Mouse (Mus musculus) liver, embryonic 16.5 days (tissue): ENCODE measurements around the gene Atp6v0a4. TPM values are rescaled to one million over a fixed set of nuclear protein-coding genes. Genes with fewer than 3 reads are reported as not detected.

ENCODE experiments used
- ATAC-seq: fragments of 200-750 bp; cut with Nextera tagmentation; 2 replicates; pipeline ENCODE4 v1.8.0; 2017; ENCODE audit warnings: low read depth, mild to moderate bottlenecking, moderate number of reproducible peaks, moderate library complexity
- H3K27ac ChIP-seq: fragments of 300-500 bp; sonication (generic); 2 replicates; pipeline ENCODE4 v1.5.1; 2014; ENCODE audit warnings: mild to moderate bottlenecking, low read length
- H3K27me3 ChIP-seq: fragments of 300-500 bp; sonication (generic); 2 replicates; pipeline ENCODE4 v1.6.1; 2014; ENCODE audit warnings: low read depth, low read length, mixed read lengths; ENCODE audit not compliant: control insufficient read depth, insufficient read depth
- H3K36me3 ChIP-seq: fragments of 300-500 bp; sonication (generic); 2 replicates; pipeline ENCODE4 v1.6.1; 2014; ENCODE audit warnings: mild to moderate bottlenecking; ENCODE audit not compliant: control insufficient read depth, insufficient read depth
- H3K4me1 ChIP-seq: fragments of 300-500 bp; sonication (generic); 2 replicates; pipeline ENCODE4 v1.6.1; 2014; ENCODE audit warnings: low read depth, low read length, mixed read lengths; ENCODE audit not compliant: control insufficient read depth
- H3K4me2 ChIP-seq: fragments of 300-500 bp; sonication (generic); 2 replicates; pipeline ENCODE4 v1.6.1; 2014; ENCODE audit warnings: low read depth, low read length, mixed read lengths
- H3K4me3 ChIP-seq: fragments of 300-500 bp; sonication (generic); 2 replicates; pipeline ENCODE4 v1.5.1; 2014; ENCODE audit warnings: low read depth, mild to moderate bottlenecking, low read length
- H3K9ac ChIP-seq: fragments of 300-500 bp; sonication (generic); 2 replicates; pipeline ENCODE4 v1.6.1; 2014; ENCODE audit warnings: low read depth, low read length
- H3K9me3 ChIP-seq: fragments of 300-500 bp; sonication (generic); replicated peaks from 2 replicates; pipeline ENCODE4 v1.6.1; 2016; ENCODE audit warnings: low read length; ENCODE audit not compliant: control insufficient read depth
- WGBS: fragments of 180-500 bp; shearing (Covaris S2); extraction: QIAGEN DNeasy Blood & Tissue Kit; methylation state at CpG from one replicate; pipeline ENCODE4 v1.1.7; 2014; ENCODE audit not compliant: insufficient replicate concordance; 5-methylcytosine and 5-hydroxymethylcytosine counted together
- polyA plus RNA-seq: library from polyadenylated mRNA; unstranded; fragments of >200 nt; fragmentation: Nextera tagmentation; extraction: Ambion mirVana; gene quantifications from 2 replicates; pipeline ENCODE4 v1.2.1, GENCODE M21; 2015

Gene Atp6v0a4
- polyA plus RNA-seq: 0.13 and 0.67 TPM in 2 replicates

DNA sequence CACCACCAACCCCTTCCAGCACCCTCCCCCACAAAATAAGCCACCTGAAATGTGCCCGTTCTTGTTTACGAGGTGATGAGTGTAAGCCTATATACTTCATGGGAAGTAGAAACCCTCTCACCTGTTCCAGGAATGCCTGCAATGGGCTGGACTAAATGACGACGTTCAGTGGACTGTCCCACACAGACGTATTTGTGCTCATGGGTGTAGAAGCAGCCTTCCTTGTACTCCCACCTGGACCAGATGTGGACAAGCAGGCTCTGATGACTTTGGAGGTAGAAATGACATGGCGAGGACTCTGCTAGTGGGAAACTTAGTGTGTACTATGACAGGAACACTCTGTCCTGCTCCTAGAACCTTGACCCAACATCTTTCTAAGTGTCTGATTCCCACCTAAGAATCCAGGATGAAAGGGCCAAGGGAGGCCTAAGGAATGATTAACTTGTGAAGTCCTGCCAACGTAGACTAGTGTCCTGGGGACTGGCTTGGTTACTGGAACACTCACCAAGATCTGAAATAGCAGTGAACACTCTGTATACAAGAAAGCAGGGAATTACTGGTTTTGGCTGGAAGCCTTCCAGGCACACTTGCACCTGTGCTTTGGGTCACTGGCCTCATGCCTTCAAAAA, at the start of gene Atp6v0a4:
TSS of gene Atp6v0a4 (minus strand) at position 380 of the 629 bp plus-strand sequence.
- H3K36me3 ChIP-seq: no peaks in the 10 kb centered on the region
- no peak within 1 kb of the TSS for H3K4me3 ChIP-seq
- no peak for ATAC-seq
- 69% methylated on average over 7 of the region's 7 CpGs for WGBS
- peaks cover 4% of the 10 kb centered on the region; the same call in 1 of the 2 replicates for H3K4me1 ChIP-seq
- no peaks in the 10 kb centered on the region for H3K27me3 ChIP-seq
- no peak within 1 kb of the TSS for H3K27ac ChIP-seq
- H3K9me3 ChIP-seq: no peaks in the 10 kb centered on the region
- no peak within 1 kb of the TSS for H3K4me2 ChIP-seq
- no peak within 1 kb of the TSS for H3K9ac ChIP-seq

DNA sequence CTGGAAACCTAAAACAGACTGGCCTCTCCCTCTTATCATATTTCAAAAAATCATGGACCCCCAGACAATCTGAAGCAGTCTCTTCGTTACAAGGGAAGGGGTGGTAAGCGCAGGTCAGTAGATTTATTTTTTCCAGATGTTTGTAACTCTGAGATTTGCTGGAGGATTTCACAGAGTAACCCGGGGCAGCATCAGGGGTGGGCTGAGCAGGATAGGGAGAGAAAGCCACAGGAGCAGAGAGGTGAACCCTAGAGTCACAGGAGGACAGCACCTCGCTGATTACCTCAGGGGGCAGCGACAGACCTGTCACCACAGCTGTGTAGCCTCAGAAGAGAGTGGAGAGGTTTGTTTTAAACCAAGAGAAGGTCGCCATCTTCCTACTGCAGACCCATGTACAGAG, 41.0 kb upstream of the Atp6v0a4 start:
- Histone ChIP-seq H3K36me3 (no peaks in the 10 kb centered on the region), H3K4me3 (no peak overlapping the region), H3K9ac (no peak overlapping the region), H3K27me3 (no peaks in the 10 kb centered on the region), H3K27ac (no peak overlapping the region), H3K4me2 (no peak overlapping the region), H3K4me1 (no peaks in the 10 kb centered on the region), H3K9me3 (no peaks in the 10 kb centered on the region)
- WGBS: 69% methylated on average over 6 of the region's 6 CpGs
- no peak for ATAC-seq

- Histone ChIP-seq H3K27me3 (no peaks in the 10 kb centered on the region), H3K4me3 (no peak overlapping the region), H3K9ac (no peak overlapping the region), H3K9me3 (no peaks in the 10 kb centered on the region), H3K4me2 (no peak overlapping the region), H3K4me1 (no peaks in the 10 kb centered on the region), H3K36me3 (no peaks in the 10 kb centered on the region), H3K27ac (no peak overlapping the region)
- no peak for ATAC-seq
- 68% methylated on average over 6 of the region's 6 CpGs for WGBS
These were observed 40.3 kb upstream of the Atp6v0a4 start for GRCm38 (mm10) chr6:38164705-38165104.

DNA sequence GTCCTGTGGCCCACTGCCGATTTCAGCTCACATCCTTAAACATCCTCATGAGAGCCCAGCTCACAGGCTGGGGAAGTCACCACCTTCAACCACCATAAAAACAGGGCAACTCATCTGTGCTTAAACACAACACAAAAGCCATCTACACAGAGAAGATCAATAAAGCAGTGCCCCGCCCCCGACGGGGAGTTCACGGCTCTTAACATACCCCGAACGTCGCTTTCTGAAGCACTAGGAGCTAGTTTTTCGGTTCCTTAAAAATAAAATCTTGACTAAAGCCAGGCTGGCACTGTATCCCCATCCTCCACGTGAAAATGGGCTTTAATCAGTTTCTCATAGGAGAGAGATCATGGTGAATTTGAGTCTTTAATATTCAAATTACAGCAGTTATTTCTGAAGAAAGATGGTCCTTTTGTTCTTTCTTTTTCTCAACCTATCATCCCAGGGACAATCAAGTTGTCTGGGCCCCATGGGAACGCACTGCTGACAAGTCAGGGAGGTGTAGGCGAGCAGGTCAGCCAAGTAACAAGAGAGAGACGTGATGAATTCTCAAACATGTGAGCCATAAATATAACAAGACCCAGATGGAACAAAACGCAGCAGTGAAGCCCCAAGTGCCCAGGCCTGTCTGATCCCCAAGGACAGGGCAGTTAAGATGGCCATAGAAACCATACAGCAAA, 38.6 kb upstream of the Atp6v0a4 start:
- H3K27me3 ChIP-seq: no peaks in the 10 kb centered on the region
- H3K9me3 ChIP-seq: no peaks in the 10 kb centered on the region
- no peaks in the 10 kb centered on the region for H3K36me3 ChIP-seq
- H3K9ac ChIP-seq: no peak overlapping the region
- H3K4me3 ChIP-seq: no peak overlapping the region
- no peak for ATAC-seq
- WGBS: 69% methylated on average over 14 of the region's 14 CpGs
- no peaks in the 10 kb centered on the region for H3K4me1 ChIP-seq
- H3K4me2 ChIP-seq: no peak overlapping the region
- H3K27ac ChIP-seq: no peak overlapping the region

DNA sequence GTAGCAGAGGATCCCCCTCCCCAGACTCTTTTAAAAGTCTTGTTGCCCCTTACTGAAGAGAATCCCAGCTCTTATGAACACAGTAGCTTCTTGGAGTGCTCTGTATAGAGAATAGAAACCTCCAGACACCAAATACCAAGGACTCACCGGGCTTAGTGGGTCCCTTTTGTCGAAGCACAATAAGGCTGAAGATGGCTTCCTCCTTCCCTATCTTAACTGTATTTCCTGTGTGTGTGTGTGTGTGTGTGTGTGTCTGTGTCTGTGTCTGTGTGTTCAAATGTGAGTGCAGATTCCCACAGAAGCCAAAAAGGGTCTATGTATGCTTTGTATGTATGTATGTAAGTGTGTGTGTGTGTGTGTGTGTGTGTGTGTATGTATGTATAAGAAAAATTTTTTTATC, 36.2 kb upstream of the Atp6v0a4 start:
- no peaks in the 10 kb centered on the region for H3K9me3 ChIP-seq
- H3K4me2 ChIP-seq: no peak overlapping the region
- H3K9ac ChIP-seq: no peak overlapping the region
- no peak overlapping the region for H3K4me3 ChIP-seq
- WGBS: 34% methylated on average over 2 of the region's 2 CpGs
- H3K36me3 ChIP-seq: no peaks in the 10 kb centered on the region
- H3K27me3 ChIP-seq: no peaks in the 10 kb centered on the region
- H3K4me1 ChIP-seq: no peaks in the 10 kb centered on the region
- no peak for ATAC-seq
- H3K27ac ChIP-seq: no peak overlapping the region

- Histone ChIP-seq H3K9me3 (no peaks in the 10 kb centered on the region), H3K27me3 (no peaks in the 10 kb centered on the region), H3K9ac (no peak overlapping the region), H3K4me2 (no peak overlapping the region), H3K27ac (no peak overlapping the region), H3K4me1 (no peaks in the 10 kb centered on the region), H3K4me3 (no peak overlapping the region), H3K36me3 (no peaks in the 10 kb centered on the region)
- no peak for ATAC-seq
- 17% methylated on average over 3 of the region's 3 CpGs for WGBS
These were observed 35.7 kb upstream of the Atp6v0a4 start for GRCm38 (mm10) chr6:38160102-38160501.

DNA sequence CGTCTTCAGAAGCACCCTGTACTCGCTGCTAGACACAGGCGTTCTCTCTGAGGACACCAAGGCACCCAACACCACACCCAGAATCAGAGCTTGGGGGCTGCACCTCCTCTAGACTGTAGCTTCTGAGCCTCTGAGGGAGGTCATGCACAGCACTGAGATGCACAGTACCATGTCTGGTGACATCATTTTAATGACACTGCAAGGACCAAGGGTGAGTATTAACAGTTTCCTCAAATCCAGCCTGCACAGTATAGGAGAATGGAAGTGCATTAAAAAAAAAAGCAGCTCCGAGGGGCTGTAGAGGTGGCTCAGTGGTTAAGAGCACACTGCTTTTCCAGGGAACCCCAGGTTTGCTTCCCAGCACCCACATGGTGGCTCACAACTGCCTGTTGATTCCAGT, 35.2 kb upstream of the Atp6v0a4 start:
- no peak for ATAC-seq
- H3K27ac ChIP-seq: no peak overlapping the region
- H3K9me3 ChIP-seq: no peaks in the 10 kb centered on the region
- no peak overlapping the region for H3K4me2 ChIP-seq
- no peak overlapping the region for H3K4me3 ChIP-seq
- 82% methylated on average over 4 of the region's 4 CpGs for WGBS
- H3K36me3 ChIP-seq: no peaks in the 10 kb centered on the region
- no peaks in the 10 kb centered on the region for H3K4me1 ChIP-seq
- H3K27me3 ChIP-seq: no peaks in the 10 kb centered on the region
- H3K9ac ChIP-seq: no peak overlapping the region

GRCm38 (mm10) chr6:38157925-38158324, 33.5 kb upstream of the Atp6v0a4 start:
- no peaks in the 10 kb centered on the region for H3K27me3 ChIP-seq
- no peaks in the 10 kb centered on the region for H3K4me1 ChIP-seq
- no peaks in the 10 kb centered on the region for H3K36me3 ChIP-seq
- ATAC-seq: no peak
- no peak overlapping the region for H3K4me3 ChIP-seq
- no peaks in the 10 kb centered on the region for H3K9me3 ChIP-seq
- H3K27ac ChIP-seq: no peak overlapping the region
- H3K9ac ChIP-seq: no peak overlapping the region
- 79% methylated on average over 16 of the region's 16 CpGs for WGBS
- H3K4me2 ChIP-seq: no peak overlapping the region

GRCm38 (mm10) chr6:38156204-38156603, 31.8 kb upstream of the Atp6v0a4 start:
- 65% methylated on average over 5 of the region's 5 CpGs for WGBS
- no peak overlapping the region for H3K4me2 ChIP-seq

More at GRCm38 (mm10) chr6:38156204-38156603, 31.8 kb upstream of the Atp6v0a4 start:
- no peaks in the 10 kb centered on the region for H3K4me1 ChIP-seq
- no peak overlapping the region for H3K27ac ChIP-seq
- H3K27me3 ChIP-seq: no peaks in the 10 kb centered on the region
- no peak overlapping the region for H3K9ac ChIP-seq
- ATAC-seq: no peak
- no peaks in the 10 kb centered on the region for H3K36me3 ChIP-seq
- H3K9me3 ChIP-seq: no peaks in the 10 kb centered on the region
- no peak overlapping the region for H3K4me3 ChIP-seq
